Comparison of ENCODE assay signal across 22 mouse cellular contexts in genomic region chr17:80562792-80563191, GRCm38 (mm10). TPM values are rescaled to one million over a fixed set of nuclear protein-coding genes. Genes with fewer than 3 reads are reported as not detected.
DNase-seq lines count a peak whose midpoint lies in the region; ATAC-seq lines count a peak whose summit lies in the region.
"Had no signal": no experiment of that assay in that cellular context is flagged by ENCODE, and none has a peak within 500 bp of the region (broad histone marks: within the 10 kb centered on the region; RNA-seq: fewer than 3 reads in every experiment).

No protein-coding gene starts in this region.

- WGBS in heart, embryonic 10.5 days, result 53% methylated on average over 5 of the region's 5 CpGs
- 55% methylated on average over 5 of the region's 5 CpGs for WGBS in heart, embryonic 12.5 days

- H3K9me3 ChIP-seq in heart, embryonic 10.5 days, result peaks cover 5% of the 10 kb centered on the region; the same call in 1 of the 2 replicates
- peaks cover 13% of the 10 kb centered on the region; the same call in 1 of the 2 replicates for H3K9me3 ChIP-seq in heart, embryonic 12.5 days (replicated peaks)
- H3K9me3 ChIP-seq: embryonic facial prominence, embryonic 15.5 days; intestine, embryonic 15.5 days had no signal

- H3K9ac ChIP-seq in heart, embryonic 12.5 days, result no peak overlapping the region
- H3K9ac ChIP-seq: embryonic facial prominence, embryonic 15.5 days; hindbrain, embryonic 14.5 days; intestine, embryonic 15.5 days had no signal

- peaks cover 6% of the 10 kb centered on the region; the same call in 1 of the 2 replicates for H3K4me1 ChIP-seq in heart, embryonic 10.5 days
- no peaks in the 10 kb centered on the region for H3K4me1 ChIP-seq in heart, embryonic 12.5 days (replicated peaks)
- H3K4me1 ChIP-seq: embryonic facial prominence, embryonic 15.5 days; intestine, embryonic 15.5 days had no signal

- H3K36me3 ChIP-seq in heart, embryonic 10.5 days, result no peaks in the 10 kb centered on the region
- no peaks in the 10 kb centered on the region for H3K36me3 ChIP-seq in heart, embryonic 12.5 days
- H3K36me3 ChIP-seq: embryonic facial prominence, embryonic 15.5 days; intestine, embryonic 15.5 days had no signal

- no peak overlapping the region for H3K4me2 ChIP-seq in heart, embryonic 12.5 days
- H3K4me2 ChIP-seq: embryonic facial prominence, embryonic 15.5 days; heart, embryonic 11.5 days; hindbrain, embryonic 14.5 days; intestine, embryonic 15.5 days had no signal

- no peak overlapping the region for H3K4me3 ChIP-seq in heart, embryonic 10.5 days
- H3K4me3 ChIP-seq in heart, embryonic 12.5 days, result no peak overlapping the region
- H3K4me3 ChIP-seq: embryonic facial prominence, embryonic 15.5 days; erythroblast, embryonic 14.5 days; forebrain, embryonic 10.5 days; hindbrain, embryonic 10.5 days; intestine, embryonic 15.5 days had no signal

- no peaks in the 10 kb centered on the region for H3K27me3 ChIP-seq in heart, embryonic 10.5 days (ENCODE audit: insufficient read depth, poor library complexity, severe bottlenecking)
- no peaks in the 10 kb centered on the region for H3K27me3 ChIP-seq in heart, embryonic 12.5 days (replicated peaks)
- H3K27me3 ChIP-seq: embryonic facial prominence, embryonic 15.5 days; intestine, embryonic 15.5 days had no signal

- no peak for ATAC-seq in heart, embryonic 12.5 days (ENCODE audit: insufficient number of reproducible peaks, low FRiP score)
- no peak for ATAC-seq in monocyte, adult 5-6 weeks (replicated peaks; ENCODE audit: insufficient number of reproducible peaks, low FRiP score, low TSS enrichment, poor library complexity, severe bottlenecking)
- ATAC-seq: forebrain, embryonic 14.5 days; intestine, embryonic 15.5 days had no signal

- H3K27ac ChIP-seq in heart, embryonic 10.5 days, result no peak overlapping the region
- H3K27ac ChIP-seq in heart, embryonic 12.5 days (ENCODE audit: poor library complexity, severe bottlenecking), result no peak overlapping the region
- H3K27ac ChIP-seq: embryonic facial prominence, embryonic 15.5 days; forebrain, embryonic 10.5 days; hindbrain, embryonic 10.5 days; hindbrain, embryonic 14.5 days; intestine, embryonic 15.5 days had no signal

- DNase-seq in heart, embryonic 10.5 days (ENCODE audit: low spot score), result peak; percentile 28
- DNase-seq in MN1 (ENCODE audit: low spot score) (peak; percentile 37), R1 (ENCODE audit: low read depth, low spot score) (peak; percentile 91)
- DNase-seq in ovary, postnatal 36 days (ENCODE audit: low spot score), result no peak
- DNase-seq in embryo, embryonic 11 days, result no peak
- DNase-seq: adrenal gland, postnatal 14 days; cerebellum, adult 2 months; cerebellum, postnatal 10 days; heart, adult 18-20 months; kidney, adult 18-20 months had no signal

RNA-seq across cellular contexts. Expression of gene Cdkl4, which starts 14.8 kb away (rescaled TPM):
- 0.07 and 0.24 TPM in 2 replicates for polyA plus RNA-seq in heart, embryonic 10.5 days (2016; fragmentation: Nextera tagmentation; extraction: Ambion mirVana)
- 0.14 TPM in 1 of 2 replicates, not detected in the other for polyA plus RNA-seq in heart, embryonic 12.5 days (2016; fragmentation: Nextera tagmentation; extraction: Ambion mirVana)
- total RNA-seq in monocyte, adult 5-6 weeks (2017), result 0.29 to 1.4 TPM (median 0.38 TPM) in 3 replicates
- polyA plus RNA-seq: C2C12; erythroblast, embryonic 14.5 days; G1E; heart, embryonic 11.5 days had no signal

Comparison
In these comparisons a context has a peak if more than half of its experiments do, and no peak if none do; other contexts are left out.
1. DNase-seq: peak in heart, embryonic 10.5 days (single experiment), MN1 (single experiment) and R1 (single experiment); none in ovary, postnatal 36 days (single experiment) and embryo, embryonic 11 days (single experiment).